Mouse (Mus musculus): ENCODE measurements around the gene Angptl2. TPM values are rescaled to one million over a fixed set of nuclear protein-coding genes. Genes with fewer than 3 reads are reported as not detected.

Angptl2 gene
- polyA plus RNA-seq, 1 experiment from 2014 or later = 27.0 TPM

GRCm38 (mm10) chr2:33268384-33269131 is 52.7 kb downstream of the Angptl2 start:
- no peaks in the 10 kb centered on the region for H3K27me3 ChIP-seq (ENCODE audit: control insufficient read depth, insufficient read depth, low read length)
- no peak overlapping the region for H3K4me3 ChIP-seq (ENCODE audit: low read length)
- H3K4me2 ChIP-seq (replicated peaks; ENCODE audit: low read depth, low read length) = no peak overlapping the region
- no peak overlapping the region for H3K9ac ChIP-seq (ENCODE audit: low read depth, low read length)
- 63% methylated on average over 6 of the region's 6 CpGs for WGBS
- no peaks in the 10 kb centered on the region for H3K9me3 ChIP-seq (ENCODE audit: control insufficient read depth, low read length)
- H3K27ac ChIP-seq (ENCODE audit: low read depth, low read length) = no peak overlapping the region
- no peak for ATAC-seq (ENCODE audit: low FRiP score, low TSS enrichment)
- peaks cover 3% of the 10 kb centered on the region; the same call in 1 of the 2 replicates for H3K4me1 ChIP-seq (ENCODE audit: control insufficient read depth, insufficient read depth, low read length)
- H3K36me3 ChIP-seq (ENCODE audit: control insufficient read depth, insufficient read depth, low read length) = no peaks in the 10 kb centered on the region

- no peaks in the 10 kb centered on the region for H3K27me3 ChIP-seq (ENCODE audit: control insufficient read depth, insufficient read depth, low read length)
- no peak overlapping the region for H3K27ac ChIP-seq (ENCODE audit: low read depth, low read length)
- WGBS = 80% methylated on average over 2 of the region's 2 CpGs
- H3K36me3 ChIP-seq (ENCODE audit: control insufficient read depth, insufficient read depth, low read length) = no peaks in the 10 kb centered on the region
- no peak overlapping the region for H3K9ac ChIP-seq (ENCODE audit: low read depth, low read length)
- ATAC-seq (ENCODE audit: low FRiP score, low TSS enrichment) = no peak
- peaks cover 5% of the 10 kb centered on the region for H3K4me1 ChIP-seq (ENCODE audit: control insufficient read depth, insufficient read depth, low read length)
- H3K9me3 ChIP-seq (ENCODE audit: control insufficient read depth, low read length) = no peaks in the 10 kb centered on the region
- no peak overlapping the region for H3K4me2 ChIP-seq (replicated peaks; ENCODE audit: low read depth, low read length)
- H3K4me3 ChIP-seq (ENCODE audit: low read length) = no peak overlapping the region
Measured at GRCm38 (mm10) chr2:33269132-33269493, 53.2 kb downstream of the Angptl2 start.

- Histone ChIP-seq H3K4me3 (ENCODE audit: low read length) (no peak overlapping the region), H3K9ac (ENCODE audit: low read depth, low read length) (no peak overlapping the region), H3K27ac (ENCODE audit: low read depth, low read length) (no peak overlapping the region), H3K27me3 (ENCODE audit: control insufficient read depth, insufficient read depth, low read length) (no peaks in the 10 kb centered on the region), H3K4me2 (replicated peaks; ENCODE audit: low read depth, low read length) (no peak overlapping the region), H3K9me3 (ENCODE audit: control insufficient read depth, low read length) (no peaks in the 10 kb centered on the region), H3K4me1 (ENCODE audit: control insufficient read depth, insufficient read depth, low read length) (peaks cover 11% of the 10 kb centered on the region), H3K36me3 (ENCODE audit: control insufficient read depth, insufficient read depth, low read length) (no peaks in the 10 kb centered on the region)
- no peak for ATAC-seq (ENCODE audit: low FRiP score, low TSS enrichment)
- 80% methylated on average over 2 of the region's 2 CpGs for WGBS
Measured at GRCm38 (mm10) chr2:33270569-33270968, 54.7 kb downstream of the Angptl2 start.

GRCm38 (mm10) chr2:33271511-33271910 is 55.6 kb downstream of the Angptl2 start:
- WGBS = 86% methylated on average over 1 of the region's 1 CpGs
- no peaks in the 10 kb centered on the region for H3K36me3 ChIP-seq (ENCODE audit: control insufficient read depth, insufficient read depth, low read length)
- no peak for ATAC-seq (ENCODE audit: low FRiP score, low TSS enrichment)
- no peaks in the 10 kb centered on the region for H3K9me3 ChIP-seq (ENCODE audit: control insufficient read depth, low read length)
- no peak overlapping the region for H3K27ac ChIP-seq (ENCODE audit: low read depth, low read length)
- no peak overlapping the region for H3K4me2 ChIP-seq (replicated peaks; ENCODE audit: low read depth, low read length)
- no peaks in the 10 kb centered on the region for H3K27me3 ChIP-seq (ENCODE audit: control insufficient read depth, insufficient read depth, low read length)
- no peak overlapping the region for H3K4me3 ChIP-seq (ENCODE audit: low read length)
- peaks cover 11% of the 10 kb centered on the region for H3K4me1 ChIP-seq (ENCODE audit: control insufficient read depth, insufficient read depth, low read length)
- no peak overlapping the region for H3K9ac ChIP-seq (ENCODE audit: low read depth, low read length)

- WGBS = 66% methylated on average over 4 of the region's 4 CpGs
- peaks cover 11% of the 10 kb centered on the region for H3K4me1 ChIP-seq (ENCODE audit: control insufficient read depth, insufficient read depth, low read length)
- H3K9ac ChIP-seq (ENCODE audit: low read depth, low read length) = no peak overlapping the region
- H3K27me3 ChIP-seq (ENCODE audit: control insufficient read depth, insufficient read depth, low read length) = no peaks in the 10 kb centered on the region
- no peaks in the 10 kb centered on the region for H3K36me3 ChIP-seq (ENCODE audit: control insufficient read depth, insufficient read depth, low read length)
- H3K27ac ChIP-seq (ENCODE audit: low read depth, low read length) = no peak overlapping the region
- no peaks in the 10 kb centered on the region for H3K9me3 ChIP-seq (ENCODE audit: control insufficient read depth, low read length)
- no peak overlapping the region for H3K4me2 ChIP-seq (replicated peaks; ENCODE audit: low read depth, low read length)
- ATAC-seq (ENCODE audit: low FRiP score, low TSS enrichment) = no peak
- H3K4me3 ChIP-seq (ENCODE audit: low read length) = no peak overlapping the region
Measured at GRCm38 (mm10) chr2:33272665-33273439, 57.0 kb downstream of the Angptl2 start.

GRCm38 (mm10) chr2:33274719-33275490 is 59.0 kb downstream of the Angptl2 start:
- H3K4me2 ChIP-seq (replicated peaks; ENCODE audit: low read depth, low read length) = no peak overlapping the region
- ATAC-seq (ENCODE audit: low FRiP score, low TSS enrichment) = no peak
- H3K4me1 ChIP-seq (ENCODE audit: control insufficient read depth, insufficient read depth, low read length) = peaks cover 11% of the 10 kb centered on the region
- H3K27me3 ChIP-seq (ENCODE audit: control insufficient read depth, insufficient read depth, low read length) = no peaks in the 10 kb centered on the region
- no peak overlapping the region for H3K27ac ChIP-seq (ENCODE audit: low read depth, low read length)
- H3K4me3 ChIP-seq (ENCODE audit: low read length) = no peak overlapping the region
- no peak overlapping the region for H3K9ac ChIP-seq (ENCODE audit: low read depth, low read length)
- WGBS = 87% methylated on average over 12 of the region's 12 CpGs
- H3K36me3 ChIP-seq (ENCODE audit: control insufficient read depth, insufficient read depth, low read length) = no peaks in the 10 kb centered on the region
- no peaks in the 10 kb centered on the region for H3K9me3 ChIP-seq (ENCODE audit: control insufficient read depth, low read length)

GRCm38 (mm10) chr2:33279758-33280157 is 63.9 kb downstream of the Angptl2 start:
- no peaks in the 10 kb centered on the region for H3K27me3 ChIP-seq (ENCODE audit: control insufficient read depth, insufficient read depth, low read length)
- H3K36me3 ChIP-seq (ENCODE audit: control insufficient read depth, insufficient read depth, low read length) = no peaks in the 10 kb centered on the region
- WGBS = 84% methylated on average over 10 of the region's 10 CpGs
- no peak overlapping the region for H3K27ac ChIP-seq (ENCODE audit: low read depth, low read length)
- H3K4me1 ChIP-seq (ENCODE audit: control insufficient read depth, insufficient read depth, low read length) = peaks cover under 1% of the 10 kb centered on the region; the same call in 1 of the 2 replicates
- no peak for ATAC-seq (ENCODE audit: low FRiP score, low TSS enrichment)
- H3K9ac ChIP-seq (ENCODE audit: low read depth, low read length) = no peak overlapping the region
- no peak overlapping the region for H3K4me3 ChIP-seq (ENCODE audit: low read length)
- H3K4me2 ChIP-seq (replicated peaks; ENCODE audit: low read depth, low read length) = no peak overlapping the region
- H3K9me3 ChIP-seq (ENCODE audit: control insufficient read depth, low read length) = no peaks in the 10 kb centered on the region

- no peaks in the 10 kb centered on the region for H3K36me3 ChIP-seq (ENCODE audit: control insufficient read depth, insufficient read depth, low read length)
- H3K9me3 ChIP-seq (ENCODE audit: control insufficient read depth, low read length) = no peaks in the 10 kb centered on the region
- H3K27ac ChIP-seq (ENCODE audit: low read depth, low read length) = no peak overlapping the region
- no peaks in the 10 kb centered on the region; the same call in 1 of the 2 replicates for H3K4me1 ChIP-seq (ENCODE audit: control insufficient read depth, insufficient read depth, low read length)
- no peak for ATAC-seq (ENCODE audit: low FRiP score, low TSS enrichment)
- 66% methylated on average over 2 of the region's 2 CpGs for WGBS
- no peak overlapping the region for H3K9ac ChIP-seq (ENCODE audit: low read depth, low read length)
- no peak overlapping the region for H3K4me3 ChIP-seq (ENCODE audit: low read length)
- no peaks in the 10 kb centered on the region for H3K27me3 ChIP-seq (ENCODE audit: control insufficient read depth, insufficient read depth, low read length)
- no peak overlapping the region for H3K4me2 ChIP-seq (replicated peaks; ENCODE audit: low read depth, low read length)
Measured at GRCm38 (mm10) chr2:33280525-33280924, 64.7 kb downstream of the Angptl2 start.

Measured in kidney, embryonic 14.5 days (tissue).